Mouse (Mus musculus) macrophage (primary cell): ENCODE measurements at regions not wholly inside any gene's neighbourhood (a gene's known extent, or its start where the extent isn't known, plus 50 kb on each side); places are given as distances from the start of the nearest gene placed in this dataset.
"Not testable (repeated sequence)": the region's sequence is repeated elsewhere in the genome, so short reads cannot be mapped to it uniquely, and the experiment has no call there.

Experiments
- H3K27ac ChIP-seq: fragments of 350-480 bp; formaldehyde crosslinking; 2 replicates; pipeline ENCODE4 v1.9.0; 2021
- H3K36me3 ChIP-seq: fragments of 350-480 bp; formaldehyde crosslinking; 2 replicates; pipeline ENCODE4 v1.9.0; 2021; ENCODE audit errors: inconsistent target
- H3K4me3 ChIP-seq: fragments of 350-480 bp; formaldehyde crosslinking; 2 replicates; pipeline ENCODE4 v1.9.0; 2021; ENCODE audit errors: inconsistent target
- H3K79me2 ChIP-seq: fragments of 350-480 bp; formaldehyde crosslinking; 2 replicates; pipeline ENCODE4 v1.9.0; 2021; ENCODE audit errors: inconsistent target
- WGBS: methylation state at CpG from one replicate; pipeline ENCODE4 v1.1.7; 2026; ENCODE audit warnings: inconsistent platforms; ENCODE audit not compliant: missing documents; 5-methylcytosine and 5-hydroxymethylcytosine counted together

GRCm38 (mm10) chr13:52114431-52114830 is 268.0 kb downstream of the Gadd45g start:
- Histone ChIP-seq H3K4me3 (no peak overlapping the region), H3K27ac (no peak overlapping the region), H3K36me3 (no peaks in the 10 kb centered on the region), H3K79me2 (no peaks in the 10 kb centered on the region)
- 97% methylated on average over 7 of the region's 7 CpGs for WGBS

GRCm38 (mm10) chr13:52114962-52115361 is 268.5 kb downstream of the Gadd45g start:
- H3K79me2 ChIP-seq = no peaks in the 10 kb centered on the region
- H3K36me3 ChIP-seq = no peaks in the 10 kb centered on the region
- H3K27ac ChIP-seq = no peak overlapping the region
- WGBS = 59% methylated on average over 6 of the region's 6 CpGs
- H3K4me3 ChIP-seq = no peak overlapping the region

DNA sequence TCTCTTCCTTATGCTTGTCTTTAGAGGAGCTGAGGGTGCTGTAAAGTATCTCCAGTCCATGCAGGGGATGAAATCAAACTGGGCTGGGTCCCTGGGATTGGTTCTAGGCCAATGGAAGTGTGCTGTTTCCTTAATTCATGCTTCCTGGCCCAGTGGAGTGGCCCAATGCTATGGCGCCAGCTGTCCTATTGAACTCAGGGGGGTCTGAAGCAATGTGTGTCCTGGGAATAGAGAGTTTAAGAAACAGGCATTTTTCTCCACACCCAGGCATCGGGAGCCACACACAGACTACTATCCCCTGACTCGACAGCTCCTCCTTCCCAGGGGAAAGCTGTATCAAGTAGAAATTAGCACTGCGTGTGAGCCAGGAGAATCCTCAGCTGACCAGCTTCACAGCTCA is 269.8 kb downstream of the Gadd45g start:
- H3K4me3 ChIP-seq = no peak overlapping the region
- no peaks in the 10 kb centered on the region for H3K79me2 ChIP-seq
- WGBS = 95% methylated on average over 4 of the region's 4 CpGs
- no peaks in the 10 kb centered on the region for H3K36me3 ChIP-seq
- no peak overlapping the region for H3K27ac ChIP-seq

- 94% methylated on average over 4 of the region's 4 CpGs for WGBS
- no peaks in the 10 kb centered on the region for H3K36me3 ChIP-seq
These were observed 270.3 kb downstream of the Gadd45g start for GRCm38 (mm10) chr13:52116756-52117155.

DNA sequence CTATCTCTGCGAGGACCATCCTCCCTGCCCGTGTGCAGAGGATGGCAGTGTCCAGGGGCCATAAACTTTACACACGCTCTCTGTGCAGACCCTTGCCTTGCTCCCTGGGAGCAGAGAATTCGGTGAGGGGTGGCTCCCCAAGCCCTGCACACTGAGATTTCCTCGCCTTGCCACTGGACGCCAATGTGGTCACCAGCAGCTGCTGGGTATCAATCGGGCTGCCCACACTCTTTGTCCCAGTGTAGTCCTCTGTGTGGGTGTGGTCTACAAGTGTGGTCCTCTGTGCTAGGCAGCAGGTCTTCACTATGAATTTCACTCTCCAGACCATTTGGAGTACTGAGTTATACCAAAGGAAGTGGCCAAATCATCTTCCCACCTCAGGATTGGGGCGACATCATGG is 274.3 kb downstream of the Gadd45g start:
- 88% methylated on average over 8 of the region's 8 CpGs for WGBS
- no peak overlapping the region for H3K4me3 ChIP-seq
- no peaks in the 10 kb centered on the region for H3K36me3 ChIP-seq

More at GRCm38 (mm10) chr13:52116756-52117155, 270.3 kb downstream of the Gadd45g start:
- Histone ChIP-seq H3K27ac (no peak overlapping the region), H3K4me3 (no peak overlapping the region), H3K79me2 (no peaks in the 10 kb centered on the region)

GRCm38 (mm10) chr13:52125037-52125436 is 278.6 kb downstream of the Gadd45g start:
- no peaks in the 10 kb centered on the region for H3K79me2 ChIP-seq
- H3K4me3 ChIP-seq = no peak overlapping the region
- no peaks in the 10 kb centered on the region for H3K36me3 ChIP-seq
- WGBS = 79% methylated on average over 4 of the region's 4 CpGs
- H3K27ac ChIP-seq = no peak overlapping the region

More for the DNA sequence above, 274.3 kb downstream of the Gadd45g start:
- Histone ChIP-seq H3K79me2 (no peaks in the 10 kb centered on the region), H3K27ac (no peak overlapping the region)

- no peak overlapping the region for H3K4me3 ChIP-seq
- H3K36me3 ChIP-seq = no peaks in the 10 kb centered on the region
- 49% methylated on average over 9 of the region's 9 CpGs for WGBS
- H3K27ac ChIP-seq = no peak overlapping the region
- H3K79me2 ChIP-seq = no peaks in the 10 kb centered on the region
These were observed 281.3 kb downstream of the Gadd45g start for GRCm38 (mm10) chr13:52127751-52128150.

- Histone ChIP-seq H3K79me2 (no peaks in the 10 kb centered on the region), H3K36me3 (no peaks in the 10 kb centered on the region), H3K4me3 (no peak overlapping the region), H3K27ac (no peak overlapping the region)
- WGBS = 91% methylated on average over 4 of the region's 4 CpGs
These were observed 283.0 kb downstream of the Gadd45g start for GRCm38 (mm10) chr13:52129466-52129865.

DNA sequence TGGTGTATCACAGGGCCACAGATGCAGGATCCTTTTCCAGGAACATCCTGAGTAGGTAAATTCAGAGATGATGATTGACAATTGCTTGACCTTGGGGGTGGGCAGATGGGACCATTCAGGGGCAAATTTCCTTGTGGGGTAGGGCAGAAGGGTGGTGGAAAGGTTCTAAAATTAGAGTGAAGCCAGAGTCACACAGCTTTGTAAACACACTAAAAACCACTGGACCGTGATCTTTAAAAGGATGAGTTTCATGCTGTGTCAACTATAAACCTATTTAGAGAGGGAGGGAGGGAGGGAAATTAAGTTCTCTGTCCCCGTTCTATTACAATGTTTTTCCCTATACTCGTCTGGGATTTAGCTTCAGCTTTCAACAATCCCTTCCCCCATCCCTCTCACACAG is 286.7 kb downstream of the Gadd45g start:
- no peak overlapping the region for H3K27ac ChIP-seq
- no peaks in the 10 kb centered on the region for H3K79me2 ChIP-seq
- WGBS = 76% methylated on average over 3 of the region's 3 CpGs
- H3K36me3 ChIP-seq = no peaks in the 10 kb centered on the region
- no peak overlapping the region for H3K4me3 ChIP-seq

DNA sequence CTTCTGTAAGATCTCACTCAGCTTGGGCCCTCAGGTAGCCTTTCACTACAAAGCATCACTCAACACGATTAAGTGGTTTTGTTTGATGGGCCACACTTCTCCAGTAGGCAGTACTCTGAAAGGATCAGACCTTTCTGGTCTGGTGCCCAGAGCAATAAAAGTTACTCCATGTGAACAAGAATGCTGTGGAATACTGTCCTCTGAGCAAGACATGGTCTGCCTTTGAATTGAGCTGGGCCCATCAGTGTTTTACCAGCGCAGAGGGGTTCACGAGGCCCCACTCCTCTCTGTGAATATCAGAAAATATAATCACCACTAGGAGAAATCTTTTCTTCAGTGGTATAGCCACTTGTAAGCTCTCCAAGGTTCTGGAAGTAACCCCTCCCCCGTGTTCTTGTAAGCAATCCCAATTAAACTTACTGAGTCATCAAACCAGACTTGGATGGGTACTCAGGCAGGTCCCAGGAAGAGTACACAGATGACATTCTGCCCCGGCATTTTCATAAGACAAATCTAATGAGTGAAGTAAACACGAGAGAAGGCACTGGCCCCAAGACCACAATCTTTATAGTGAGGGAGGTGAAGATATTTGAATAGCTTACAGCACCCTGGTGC is 292.0 kb downstream of the Gadd45g start:
- no peak overlapping the region for H3K27ac ChIP-seq
- WGBS = 85% methylated on average over 6 of the region's 6 CpGs
- H3K79me2 ChIP-seq = no peaks in the 10 kb centered on the region
- H3K4me3 ChIP-seq = no peak overlapping the region
- H3K36me3 ChIP-seq = no peaks in the 10 kb centered on the region

GRCm38 (mm10) chr13:52139140-52139809 is 292.8 kb downstream of the Gadd45g start:
- Histone ChIP-seq H3K4me3 (no peak overlapping the region), H3K79me2 (no peaks in the 10 kb centered on the region), H3K36me3 (no peaks in the 10 kb centered on the region), H3K27ac (no peak overlapping the region)
- WGBS = 72% methylated on average over 15 of the region's 15 CpGs

DNA sequence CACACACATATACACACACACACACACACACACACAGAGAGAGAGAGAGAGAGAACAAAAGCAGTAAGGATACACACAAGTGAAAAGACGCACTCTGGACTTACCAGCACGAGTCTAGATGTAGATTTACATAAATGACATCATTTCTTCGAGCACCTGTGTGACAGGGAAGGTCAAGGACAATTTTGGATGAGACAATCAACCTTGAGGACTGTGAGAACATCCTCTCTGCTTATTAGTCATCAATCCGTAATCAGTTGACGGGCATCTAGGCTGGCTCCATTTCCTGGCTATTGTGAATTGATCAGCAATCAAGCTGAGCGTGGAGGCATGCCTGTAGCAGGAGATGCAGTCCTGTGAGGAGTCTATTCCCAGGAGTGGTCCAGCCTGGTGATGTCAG is 293.7 kb downstream of the Gadd45g start:
- 92% methylated on average over 6 of the region's 6 CpGs for WGBS
- Histone ChIP-seq H3K36me3 (no peaks in the 10 kb centered on the region), H3K79me2 (no peaks in the 10 kb centered on the region), H3K4me3 (no peak overlapping the region), H3K27ac (no peak overlapping the region)

GRCm38 (mm10) chr13:52144066-52144465 is 297.6 kb downstream of the Gadd45g start:
- H3K79me2 ChIP-seq, H3K4me3 ChIP-seq, H3K36me3 ChIP-seq, H3K27ac ChIP-seq: not testable (repeated sequence)
- 85% methylated on average over 1 of the region's 1 CpGs for WGBS

DNA sequence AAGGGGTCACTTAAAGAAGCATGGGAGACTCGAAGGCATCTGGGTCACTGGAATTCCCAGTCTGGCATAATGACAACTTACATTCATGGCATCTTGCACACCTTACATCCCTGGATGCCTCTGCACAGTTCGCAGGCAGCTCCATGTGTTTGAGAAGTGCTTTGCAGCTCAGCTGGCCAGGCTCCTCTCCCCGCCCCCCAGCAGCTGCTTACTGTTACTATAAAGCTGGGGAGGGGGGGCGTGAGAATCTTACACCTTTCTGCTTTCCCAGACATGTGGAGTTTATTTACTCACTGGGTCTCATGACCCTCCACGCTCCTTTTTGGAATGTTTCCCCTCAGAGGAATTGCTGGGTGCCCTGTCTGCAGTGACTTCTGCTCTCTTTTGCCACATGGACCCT is 299.4 kb downstream of the Gadd45g start:
- WGBS = 94% methylated on average over 5 of the region's 5 CpGs

DNA sequence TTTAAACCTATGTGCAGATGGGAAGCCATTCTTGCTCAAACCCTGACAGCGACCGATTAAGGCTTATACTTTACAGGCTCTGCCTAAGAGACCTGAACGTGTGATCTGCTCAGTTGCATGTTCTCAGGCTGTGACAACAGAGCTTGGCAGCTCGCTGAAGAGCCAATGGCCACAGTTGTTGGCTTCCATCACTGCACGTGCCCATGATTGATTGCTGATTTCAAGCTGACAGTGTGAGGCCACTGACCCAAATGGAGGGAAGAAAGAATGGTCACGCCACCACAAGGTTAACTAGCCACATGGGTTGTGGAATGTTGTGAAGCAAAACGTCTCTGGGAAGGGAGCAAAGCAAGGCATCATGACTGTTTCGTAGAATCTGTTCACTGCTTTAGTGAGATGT is 303.8 kb downstream of the Gadd45g start:
- Histone ChIP-seq H3K4me3 (no peak overlapping the region), H3K36me3 (no peaks in the 10 kb centered on the region), H3K27ac (no peak overlapping the region), H3K79me2 (no peaks in the 10 kb centered on the region)
- WGBS = 95% methylated on average over 8 of the region's 8 CpGs

More for the DNA sequence above, 299.4 kb downstream of the Gadd45g start:
- Histone ChIP-seq H3K4me3 (no peak overlapping the region), H3K36me3 (no peaks in the 10 kb centered on the region), H3K79me2 (no peaks in the 10 kb centered on the region), H3K27ac (no peak overlapping the region)
